Mouse (Mus musculus): ENCODE measurements at regions not wholly inside any gene's neighbourhood (a gene's known extent, or its start where the extent isn't known, plus 50 kb on each side); places are given as distances from the start of the nearest gene placed in this dataset.
A peak's percentile ranks its signal among the peaks of the same experiment; 100 is the strongest.

GRCm38 (mm10) chr4:45664372-45664771 lies 132.1 kb upstream of the Shb start:
- Histone ChIP-seq H3K36me3 (no peaks in the 10 kb centered on the region), H3K4me1 (no peaks in the 10 kb centered on the region), H3K9ac (replicated peaks) (no peak overlapping the region), H3K27ac (replicated peaks) (no peak overlapping the region), H3K27me3 (0 out of 2 replicates have a peak, but pooled peaks cover 6% of the 10 kb centered on the region), H3K4me3 (no peak overlapping the region), H3K4me2 (replicated peaks) (no peak overlapping the region), H3K9me3 (no peaks in the 10 kb centered on the region)
- no peak for ATAC-seq (ENCODE audit: low FRiP score, low read depth)
- WGBS = 89% methylated on average over 8 of the region's 8 CpGs

- H3K9me3 ChIP-seq = no peaks in the 10 kb centered on the region
- no peak overlapping the region for H3K27ac ChIP-seq (replicated peaks)
- H3K4me2 ChIP-seq (replicated peaks) = no peak overlapping the region
- H3K9ac ChIP-seq (replicated peaks) = no peak overlapping the region
- peaks cover 18% of the 10 kb centered on the region for H3K27me3 ChIP-seq
- H3K4me1 ChIP-seq = peaks cover 24% of the 10 kb centered on the region
- H3K4me3 ChIP-seq = no peak overlapping the region
- no peaks in the 10 kb centered on the region for H3K36me3 ChIP-seq
- ATAC-seq (ENCODE audit: low FRiP score, low read depth) = no peak
- WGBS = 34% methylated on average over 5 of the region's 5 CpGs
Measured at GRCm38 (mm10) chr4:45657350-45657978, 125.2 kb upstream of the Shb start.

GRCm38 (mm10) chr4:45655780-45656179 lies 123.5 kb upstream of the Shb start:
- Histone ChIP-seq H3K27ac (replicated peaks) (no peak overlapping the region), H3K9me3 (no peaks in the 10 kb centered on the region), H3K36me3 (no peaks in the 10 kb centered on the region), H3K9ac (replicated peaks) (no peak overlapping the region), H3K4me3 (no peak overlapping the region), H3K27me3 (peaks cover 22% of the 10 kb centered on the region), H3K4me1 (peaks cover 24% of the 10 kb centered on the region), H3K4me2 (replicated peaks) (no peak overlapping the region)
- 67% methylated on average over 5 of the region's 5 CpGs for WGBS
- ATAC-seq (ENCODE audit: low FRiP score, low read depth) = no peak

GRCm38 (mm10) chr4:45654804-45655155 lies 122.5 kb upstream of the Shb start:
- peaks cover 24% of the 10 kb centered on the region for H3K4me1 ChIP-seq
- H3K27me3 ChIP-seq = peaks cover 22% of the 10 kb centered on the region
- H3K9me3 ChIP-seq = no peaks in the 10 kb centered on the region
- ATAC-seq (ENCODE audit: low FRiP score, low read depth) = no peak
- H3K4me2 ChIP-seq (replicated peaks) = peak overlapping the region; percentile 30
- no peak overlapping the region for H3K27ac ChIP-seq (replicated peaks)
- WGBS = 7% methylated on average over 4 of the region's 4 CpGs
- H3K9ac ChIP-seq (replicated peaks) = no peak overlapping the region
- no peaks in the 10 kb centered on the region for H3K36me3 ChIP-seq
- H3K4me3 ChIP-seq = no peak overlapping the region

DNA sequence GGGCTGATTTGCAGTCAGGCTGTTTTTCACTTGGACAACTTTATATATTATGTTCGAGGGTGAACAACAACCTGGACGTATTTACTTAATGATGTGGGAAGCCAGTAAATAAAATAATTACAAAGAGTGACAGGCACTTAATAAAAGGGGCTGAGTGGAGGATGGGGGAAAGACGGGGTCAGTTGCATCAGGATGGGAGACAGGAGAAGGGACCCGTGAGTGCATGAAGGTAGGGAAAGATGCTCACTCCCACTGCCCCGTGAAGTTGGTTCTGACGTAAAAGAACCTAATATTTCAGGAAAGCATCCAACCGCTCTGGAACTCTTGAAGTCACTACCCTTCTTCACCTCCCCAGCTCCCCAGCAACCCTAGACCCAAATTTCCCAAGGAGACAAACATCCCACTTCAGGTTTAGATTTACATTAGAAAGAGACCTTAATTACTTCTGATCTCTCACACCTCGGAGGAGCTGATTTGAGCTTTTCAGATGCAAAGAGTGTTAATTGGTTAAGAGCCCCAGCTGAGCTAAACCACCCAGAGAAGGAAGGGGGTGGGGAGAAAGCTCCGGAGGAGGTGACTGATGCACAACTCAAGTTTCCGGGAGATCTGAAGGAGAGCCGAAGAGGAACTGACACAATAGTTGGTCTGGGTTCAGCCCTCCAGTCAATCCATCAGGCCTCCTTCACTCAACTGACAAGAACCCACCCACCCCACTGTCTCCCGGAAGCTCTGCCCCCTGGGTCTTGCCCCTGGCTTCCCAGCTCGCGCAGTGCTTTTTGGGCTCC lies 121.9 kb upstream of the Shb start:
- Histone ChIP-seq H3K9me3 (no peaks in the 10 kb centered on the region), H3K27me3 (peaks cover 22% of the 10 kb centered on the region), H3K4me2 (replicated peaks) (peak overlapping the region; percentile 30), H3K36me3 (no peaks in the 10 kb centered on the region), H3K4me1 (peaks cover 24% of the 10 kb centered on the region), H3K27ac (replicated peaks) (no peak overlapping the region), H3K9ac (replicated peaks) (no peak overlapping the region), H3K4me3 (no peak overlapping the region)
- 0 out of 2 replicates have a peak, but pooled peaks have one; percentile 27 for ATAC-seq (ENCODE audit: low FRiP score, low read depth)
- 4% methylated on average over 14 of the region's 14 CpGs for WGBS

GRCm38 (mm10) chr4:45648884-45649577 lies 116.8 kb upstream of the Shb start:
- 88% methylated on average over 9 of the region's 9 CpGs for WGBS

GRCm38 (mm10) chr4:45647514-45647913 lies 115.2 kb upstream of the Shb start:
- H3K36me3 ChIP-seq = no peaks in the 10 kb centered on the region
- ATAC-seq (ENCODE audit: low FRiP score, low read depth) = no peak
- H3K4me1 ChIP-seq = peaks cover 8% of the 10 kb centered on the region; the same call in 1 of the 2 replicates
- no peak overlapping the region for H3K9ac ChIP-seq (replicated peaks)
- peaks cover 4% of the 10 kb centered on the region; the same call in 1 of the 2 replicates for H3K27me3 ChIP-seq
- 82% methylated on average over 3 of the region's 3 CpGs for WGBS
- no peak overlapping the region for H3K27ac ChIP-seq (replicated peaks)
- H3K9me3 ChIP-seq = no peaks in the 10 kb centered on the region
- no peak overlapping the region for H3K4me2 ChIP-seq (replicated peaks)
- H3K4me3 ChIP-seq = no peak overlapping the region

More at GRCm38 (mm10) chr4:45648884-45649577, 116.8 kb upstream of the Shb start:
- Histone ChIP-seq H3K27ac (replicated peaks) (no peak overlapping the region), H3K4me1 (peaks cover 13% of the 10 kb centered on the region), H3K36me3 (no peaks in the 10 kb centered on the region), H3K9ac (replicated peaks) (no peak overlapping the region), H3K4me3 (no peak overlapping the region), H3K27me3 (peaks cover 7% of the 10 kb centered on the region; the same call in 1 of the 2 replicates), H3K9me3 (no peaks in the 10 kb centered on the region), H3K4me2 (replicated peaks) (no peak overlapping the region)
- ATAC-seq (ENCODE audit: low FRiP score, low read depth) = no peak

DNA sequence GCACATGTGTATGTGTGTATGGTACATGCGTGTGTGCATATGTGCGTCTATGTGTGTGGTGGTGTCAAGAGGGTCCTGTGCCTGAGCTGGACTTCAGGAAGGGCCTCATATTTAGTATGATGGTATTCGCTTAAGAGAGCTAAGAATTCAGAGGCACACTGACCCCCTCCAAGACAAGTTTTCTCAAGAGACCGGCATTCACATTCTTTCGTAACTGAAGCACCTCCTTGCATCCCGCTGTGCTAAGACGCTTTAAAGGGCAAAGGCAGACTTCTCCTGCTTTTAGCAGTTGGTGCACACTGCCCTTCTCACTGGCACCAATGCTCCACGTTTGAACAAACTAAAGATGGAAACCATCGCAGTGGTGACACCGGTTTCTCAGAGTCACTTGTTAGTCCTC lies 110.3 kb upstream of the Shb start:
- WGBS = 75% methylated on average over 10 of the region's 10 CpGs
- Histone ChIP-seq H3K27me3 (peaks cover 10% of the 10 kb centered on the region), H3K4me1 (peaks cover 26% of the 10 kb centered on the region), H3K9ac (replicated peaks) (no peak overlapping the region), H3K9me3 (no peaks in the 10 kb centered on the region), H3K4me2 (replicated peaks) (no peak overlapping the region), H3K27ac (replicated peaks) (no peak overlapping the region), H3K36me3 (no peaks in the 10 kb centered on the region), H3K4me3 (no peak overlapping the region)
- no peak for ATAC-seq (ENCODE audit: low FRiP score, low read depth)

- Histone ChIP-seq H3K4me1 (peaks cover 26% of the 10 kb centered on the region), H3K27me3 (peaks cover 10% of the 10 kb centered on the region), H3K4me2 (replicated peaks) (no peak overlapping the region), H3K9me3 (0 out of 2 replicates have a peak, but pooled peaks cover 5% of the 10 kb centered on the region), H3K9ac (replicated peaks) (no peak overlapping the region), H3K36me3 (no peaks in the 10 kb centered on the region), H3K4me3 (no peak overlapping the region), H3K27ac (replicated peaks) (no peak overlapping the region)
- ATAC-seq (ENCODE audit: low FRiP score, low read depth) = no peak
- 62% methylated on average over 5 of the region's 5 CpGs for WGBS
Measured at GRCm38 (mm10) chr4:45641272-45641671, 109.0 kb upstream of the Shb start.

DNA sequence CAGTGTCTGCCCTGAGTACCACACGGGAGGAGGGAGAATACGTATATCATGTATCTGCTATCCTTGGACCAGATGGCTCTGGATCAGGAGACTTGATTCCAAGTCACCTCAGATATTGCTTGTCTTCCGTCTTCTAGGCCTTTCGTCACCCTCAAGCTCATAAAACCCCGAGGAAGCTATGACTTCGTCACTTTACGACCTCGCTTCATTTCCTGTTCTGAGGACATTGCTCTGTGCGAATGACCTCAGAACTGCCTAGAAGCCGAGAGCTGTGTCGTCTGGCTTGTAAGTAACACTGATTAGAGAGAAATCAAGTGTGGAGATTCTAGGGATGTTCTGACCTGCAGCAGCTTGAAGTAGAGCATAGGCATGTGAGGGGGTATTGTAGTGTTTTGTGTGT lies 108.4 kb upstream of the Shb start:
- Histone ChIP-seq H3K27ac (replicated peaks) (no peak overlapping the region), H3K4me2 (replicated peaks) (no peak overlapping the region), H3K4me1 (peaks cover 26% of the 10 kb centered on the region), H3K4me3 (no peak overlapping the region), H3K27me3 (peaks cover 10% of the 10 kb centered on the region), H3K9ac (replicated peaks) (no peak overlapping the region), H3K9me3 (0 out of 2 replicates have a peak, but pooled peaks cover 8% of the 10 kb centered on the region), H3K36me3 (no peaks in the 10 kb centered on the region)
- WGBS = 90% methylated on average over 11 of the region's 11 CpGs
- ATAC-seq (ENCODE audit: low FRiP score, low read depth) = no peak

DNA sequence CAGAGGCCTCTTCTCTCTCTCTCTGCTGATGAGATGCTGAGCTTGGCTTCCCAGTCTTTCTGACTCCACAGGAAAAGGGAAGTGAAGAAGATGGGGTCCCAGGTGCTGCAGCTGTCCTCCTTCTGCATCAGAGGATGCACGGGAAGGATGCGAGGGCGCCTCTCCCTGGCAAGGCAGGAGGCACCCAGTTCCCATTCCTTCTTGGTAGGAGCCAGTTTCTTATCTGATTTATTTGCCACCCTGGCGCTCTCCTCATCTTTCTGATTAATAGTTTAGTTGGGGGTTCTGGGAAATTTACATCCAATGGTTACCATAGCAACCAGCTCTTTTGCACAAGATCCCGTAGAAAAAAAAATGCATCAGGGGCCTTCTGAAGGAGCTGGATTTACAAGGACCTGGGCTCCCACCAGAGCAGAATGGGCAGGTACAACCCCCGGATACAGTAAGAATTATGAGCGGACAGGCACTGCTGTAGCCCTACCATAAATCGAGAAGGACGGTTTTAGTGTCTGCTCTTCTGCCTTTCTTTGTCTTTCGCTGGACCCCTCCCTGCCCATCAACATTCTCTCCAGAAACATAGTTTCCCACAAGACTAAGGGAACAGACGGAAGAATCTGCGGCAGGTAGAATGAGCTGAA lies 107.2 kb upstream of the Shb start:
- H3K4me3 ChIP-seq = no peak overlapping the region
- no peak for ATAC-seq (ENCODE audit: low FRiP score, low read depth)
- H3K36me3 ChIP-seq = no peaks in the 10 kb centered on the region
- H3K9ac ChIP-seq (replicated peaks) = no peak overlapping the region
- H3K4me2 ChIP-seq (replicated peaks) = no peak overlapping the region
- no peak overlapping the region for H3K27ac ChIP-seq (replicated peaks)
- WGBS = 81% methylated on average over 12 of the region's 12 CpGs
- 0 out of 2 replicates have a peak, but pooled peaks cover 8% of the 10 kb centered on the region for H3K9me3 ChIP-seq
- H3K27me3 ChIP-seq = peaks cover 10% of the 10 kb centered on the region
- peaks cover 21% of the 10 kb centered on the region for H3K4me1 ChIP-seq
